Mouse (Mus musculus) ES-E14 (cell line): ENCODE results near the gene Tescl.

ENCODE experiments used
- CHD2 ChIP-seq: IDR thresholded peaks from 2 replicates; pipeline ENCODE4 v1.6.1; 2014; ENCODE audit warnings: mild to moderate bottlenecking, low read depth, low read length, inconsistent platforms
- HCFC1 ChIP-seq: IDR thresholded peaks from 2 replicates; pipeline ENCODE4 v1.6.1; 2012; ENCODE audit warnings: low read length, inconsistent platforms, borderline replicate concordance; ENCODE audit not compliant: insufficient read depth
- MAFK ChIP-seq: IDR thresholded peaks from 2 replicates; pipeline ENCODE4 v1.6.1; 2014; ENCODE audit warnings: mild to moderate bottlenecking, low read depth, low read length, inconsistent platforms; ENCODE audit not compliant: insufficient read depth
- ZC3H11A ChIP-seq: IDR thresholded peaks from 2 replicates; pipeline ENCODE4 v1.6.1; 2012; ENCODE audit warnings: low read depth, mild to moderate bottlenecking, inconsistent platforms, low read length, borderline replicate concordance
- ZNF384 ChIP-seq: IDR thresholded peaks from 2 replicates; pipeline ENCODE4 v1.6.1; 2012; ENCODE audit warnings: low read depth, low read length, inconsistent platforms

- TF ChIP-seq ZC3H11A (no peak), MAFK (no peak), CHD2 (no peak), ZNF384 (no peak), HCFC1 (no peak)
These were observed 38.6 kb upstream of the Tescl start for GRCm38 (mm10) chr7:24372300-24372699.
